Mouse (Mus musculus): ENCODE measurements around the gene Ugt2b36. TPM values are rescaled to one million over a fixed set of nuclear protein-coding genes. Genes with fewer than 3 reads are reported as not detected.
"Not testable (repeated sequence)": the region's sequence is repeated elsewhere in the genome, so short reads cannot be mapped to it uniquely, and the experiment has no call there.

The Ugt2b36 gene
- total RNA-seq (2014; fragmentation: Nextera tagmentation) (not detected in 2 replicates), total RNA-seq (2017) (not detected in 2 replicates)

GRCm38 (mm10) chr5:87092346-87093027 is at the start of gene Ugt2b36:
TSS of gene Ugt2b36 (minus strand) at chr5:87092555.
- no peak for ATAC-seq (replicated peaks; ENCODE audit: low FRiP score, low TSS enrichment, poor library complexity, severe bottlenecking)

- ATAC-seq (replicated peaks; ENCODE audit: low FRiP score, low TSS enrichment, poor library complexity, severe bottlenecking) = not testable (repeated sequence)
These were observed 47.8 kb upstream of the Ugt2b36 start, which contains the start of gene Ugt2b5 for GRCm38 (mm10) chr5:87140196-87140595. TSS of gene Ugt2b5 (minus strand) at chr5:87140318.

GRCm38 (mm10) chr5:87103697-87104096 is 11.3 kb upstream of the Ugt2b36 start:
- not testable (repeated sequence) for ATAC-seq (replicated peaks; ENCODE audit: low FRiP score, low TSS enrichment, poor library complexity, severe bottlenecking)

- ATAC-seq (replicated peaks; ENCODE audit: low FRiP score, low TSS enrichment, poor library complexity, severe bottlenecking) = no peak
These were observed 1.2 kb downstream of the Ugt2b36 start for GRCm38 (mm10) chr5:87091111-87091510.

GRCm38 (mm10) chr5:87089264-87089663 is 3.1 kb downstream of the Ugt2b36 start:
- ATAC-seq (replicated peaks; ENCODE audit: low FRiP score, low TSS enrichment, poor library complexity, severe bottlenecking) = no peak

GRCm38 (mm10) chr5:87086269-87086668 is 6.1 kb downstream of the Ugt2b36 start:
- ATAC-seq (replicated peaks; ENCODE audit: low FRiP score, low TSS enrichment, poor library complexity, severe bottlenecking) = no peak

- ATAC-seq (replicated peaks; ENCODE audit: low FRiP score, low TSS enrichment, poor library complexity, severe bottlenecking) = no peak
These were observed 61.7 kb downstream of the Ugt2b36 start for GRCm38 (mm10) chr5:87030624-87031023.

GRCm38 (mm10) chr5:87027359-87027758 is 65.0 kb downstream of the Ugt2b36 start:
- ATAC-seq (replicated peaks; ENCODE audit: low FRiP score, low TSS enrichment, poor library complexity, severe bottlenecking) = no peak

Other genes starting within 250 kb of the Ugt2b36 start
- not detected in 2 replicates for gene Ugt2b34, start 185.6 kb downstream of the Ugt2b36 start, total RNA-seq (2014; fragmentation: Nextera tagmentation)
- not detected in 2 replicates for gene Ugt2b34, start 185.6 kb downstream of the Ugt2b36 start, total RNA-seq (2017)
- gene Ugt2b1, start 166.0 kb downstream of the Ugt2b36 start, total RNA-seq (2014; fragmentation: Nextera tagmentation) = not detected in 2 replicates
- gene Ugt2b1, start 166.0 kb downstream of the Ugt2b36 start, total RNA-seq (2017) = not detected in 2 replicates
- gene Ugt2b35, start 91.7 kb downstream of the Ugt2b36 start, total RNA-seq (2014; fragmentation: Nextera tagmentation) = not detected in 2 replicates
- gene Ugt2b35, start 91.7 kb downstream of the Ugt2b36 start, total RNA-seq (2017) = not detected in 2 replicates
- not detected in 2 replicates for gene Ugt2b5, start 47.8 kb upstream of the Ugt2b36 start, total RNA-seq (2014; fragmentation: Nextera tagmentation)
- gene Ugt2b5, start 47.8 kb upstream of the Ugt2b36 start, total RNA-seq (2017) = not detected in 2 replicates
- not detected in 2 replicates for gene Ugt2b37, start 162.2 kb upstream of the Ugt2b36 start, total RNA-seq (2014; fragmentation: Nextera tagmentation)
- gene Ugt2b37, start 162.2 kb upstream of the Ugt2b36 start, total RNA-seq (2017) = not detected in 2 replicates
- gene Ugt2a3, start 244.6 kb upstream of the Ugt2b36 start, total RNA-seq (2014; fragmentation: Nextera tagmentation) = not detected in 2 replicates
- not detected in 2 replicates for gene Ugt2a3, start 244.6 kb upstream of the Ugt2b36 start, total RNA-seq (2017)